ENCODE assay signal across 9 mouse cellular contexts in the genomic region with DNA sequence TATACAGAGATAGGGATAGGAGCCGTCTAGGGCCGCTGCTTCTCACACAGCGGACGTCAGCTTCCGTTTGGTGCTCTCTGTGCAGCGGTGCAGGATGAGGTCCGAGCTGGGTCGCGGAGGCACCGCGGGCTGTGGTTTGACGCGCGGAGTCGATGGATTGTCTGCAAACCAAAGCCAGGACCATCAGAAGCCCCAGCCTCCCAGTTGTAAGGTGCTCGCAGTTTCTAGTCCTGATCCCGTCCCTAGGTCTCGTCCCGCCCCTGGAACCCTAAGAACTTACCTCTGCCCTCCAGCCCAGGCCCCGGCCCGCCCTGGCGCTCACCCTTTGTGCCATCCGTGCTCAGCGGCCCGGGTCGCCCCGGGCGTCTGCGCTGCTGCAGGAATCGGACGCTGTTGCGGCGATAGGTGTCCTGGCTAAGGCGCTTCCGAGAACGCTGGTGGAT. TPM values are rescaled to one million over a fixed set of nuclear protein-coding genes. Genes with fewer than 3 reads are reported as not detected.
DNase-seq lines count a peak whose midpoint lies in the region; ATAC-seq and TF ChIP-seq lines count a peak whose summit lies in the region.
"Had no signal": no experiment of that assay in that cellular context is flagged by ENCODE, and none has a peak within 500 bp of the region (broad histone marks: within the 10 kb centered on the region; RNA-seq: fewer than 3 reads in every experiment).

No protein-coding gene starts in this region.

- DNase-seq in lung, adult 2 months: no peak
- no peak for DNase-seq in lung, postnatal 4 days
- peak; percentile 64 for DNase-seq in forebrain, embryonic 11.5 days (ENCODE audit: low spot score)
- DNase-seq in retina, postnatal 1 day: peak; percentile 40
- DNase-seq in layer of hippocampus, postnatal 10 days (ENCODE audit: low spot score in 2 of 2): no peak
- no peak for DNase-seq in urinary bladder, adult 2 months (ENCODE audit: low spot score)

- peak overlapping the region; percentile 77 for H3K4me2 ChIP-seq in forebrain, embryonic 11.5 days (ENCODE audit: low read depth, low read length, severe bottlenecking)
- peak overlapping the region; percentile 72 for H3K4me2 ChIP-seq in limb, embryonic 13.5 days (replicated peaks)

- H3K9ac ChIP-seq in forebrain, embryonic 11.5 days (ENCODE audit: low read length): peak overlapping the region; percentile 60
- peak overlapping the region; percentile 69 for H3K9ac ChIP-seq in limb, embryonic 13.5 days

- no peaks in the 10 kb centered on the region for H3K9me3 ChIP-seq in forebrain, embryonic 11.5 days (ENCODE audit: control insufficient read depth, low read length)
- H3K9me3 ChIP-seq in limb, embryonic 13.5 days: no peaks in the 10 kb centered on the region

- no peak for TF ChIP-seq CTCF in lung, adult 2 months (IDR thresholded peaks at IDR 0.05; ENCODE audit: insufficient read depth, low read length)

- H3K4me1 ChIP-seq in lung, adult 2 months (ENCODE audit: control insufficient read depth, insufficient read depth, low read length): peaks cover 5% of the 10 kb centered on the region; the same call in 1 of the 2 replicates
- H3K4me1 ChIP-seq in forebrain, embryonic 11.5 days (replicated peaks; ENCODE audit: control insufficient read depth, insufficient read depth, low read length): peaks cover 8% of the 10 kb centered on the region; the same call in 1 of the 2 replicates
- H3K4me1 ChIP-seq in limb, embryonic 13.5 days: peaks cover 17% of the 10 kb centered on the region

- ATAC-seq in forebrain, embryonic 11.5 days (replicated peaks; ENCODE audit: low FRiP score): no peak
- no peak for ATAC-seq in limb, embryonic 13.5 days (ENCODE audit: low FRiP score, low read depth)
- ATAC-seq in erythroid progenitor cell, adult 5-6 weeks (replicated peaks; ENCODE audit: low FRiP score, poor library complexity, severe bottlenecking): no peak

- H3K27me3 ChIP-seq in forebrain, embryonic 11.5 days (ENCODE audit: control insufficient read depth, insufficient read depth, low read length): peaks cover 8% of the 10 kb centered on the region
- H3K27me3 ChIP-seq in limb, embryonic 13.5 days: peaks cover 28% of the 10 kb centered on the region

- TF ChIP-seq POLR2A in lung, adult 2 months (IDR thresholded peaks at IDR 0.05; ENCODE audit: borderline replicate concordance, extremely low read depth, low read depth, low read length): no peak

- no peak overlapping the region for H3K27ac ChIP-seq in forebrain, embryonic 11.5 days (ENCODE audit: low read depth, low read length)
- no peak overlapping the region for H3K27ac ChIP-seq in limb, embryonic 13.5 days

- H3K36me3 ChIP-seq in forebrain, embryonic 11.5 days (ENCODE audit: control insufficient read depth, insufficient read depth, low read length): no peaks in the 10 kb centered on the region; the same call in 1 of the 2 replicates
- peaks cover 14% of the 10 kb centered on the region for H3K36me3 ChIP-seq in limb, embryonic 13.5 days

- 12% methylated on average over 36 of the region's 36 CpGs for WGBS in lung, adult 2 months
- 2% methylated on average over 36 of the region's 36 CpGs for WGBS in forebrain, embryonic 11.5 days
- 2% methylated on average over 36 of the region's 36 CpGs for WGBS in limb, embryonic 13.5 days

- peak overlapping the region; percentile 22 for H3K4me3 ChIP-seq in lung, adult 2 months (replicated peaks; ENCODE audit: extremely low read depth, low read depth, low read length)
- peak overlapping the region; percentile 30 for H3K4me3 ChIP-seq in forebrain, embryonic 11.5 days (ENCODE audit: low read depth, low read length)
- H3K4me3 ChIP-seq in limb, embryonic 13.5 days: peak overlapping the region; percentile 40
- H3K4me3 ChIP-seq: erythroblast, embryonic 14.5 days had no signal

RNA-seq across cellular contexts. Expression of a gene that starts 7.7 kb away (rescaled TPM):
- polyA plus RNA-seq in lung, adult 2 months (2012; rRNA removed): 32.0 and 37.8 TPM in 2 replicates
- 1.3 and 3.0 TPM in 2 replicates for polyA plus RNA-seq in forebrain, embryonic 11.5 days (2014; fragmentation: Nextera tagmentation; extraction: Ambion mirVana)
- polyA plus RNA-seq in limb, embryonic 13.5 days (2015; fragmentation: Nextera tagmentation; extraction: Ambion mirVana): 2.7 and 2.8 TPM in 2 replicates
- 1 to 10 TPM; 5.5 to 5.9 TPM for total RNA-seq in layer of hippocampus, postnatal 10 days (2021)
- polyA plus RNA-seq in urinary bladder, adult 2 months (2012; rRNA removed): 18.8 and 30.3 TPM in 2 replicates
- total RNA-seq in erythroid progenitor cell, adult 5-6 weeks (2015; ENCODE audit: low replicate concordance): 44.0 and 44.4 TPM in 2 replicates
- total RNA-seq in erythroid progenitor cell, adult 5-6 weeks (2017; ENCODE audit: low replicate concordance): 23.7 and 42.1 TPM in 2 replicates

RNA-seq across cellular contexts. Expression of a gene that starts 37.9 kb away (rescaled TPM):
- 5.2 and 5.4 TPM in 2 replicates for polyA plus RNA-seq in lung, adult 2 months (2012; rRNA removed)
- 8.4 and 9.8 TPM in 2 replicates for polyA plus RNA-seq in forebrain, embryonic 11.5 days (2014; fragmentation: Nextera tagmentation; extraction: Ambion mirVana)
- polyA plus RNA-seq in limb, embryonic 13.5 days (2015; fragmentation: Nextera tagmentation; extraction: Ambion mirVana): 11.0 and 11.9 TPM in 2 replicates
- 10 to 100 TPM; 13.1 to 14.7 TPM for total RNA-seq in layer of hippocampus, postnatal 10 days (2021)
- polyA plus RNA-seq in urinary bladder, adult 2 months (2012; rRNA removed): 9.4 and 10.9 TPM in 2 replicates
- total RNA-seq in erythroid progenitor cell, adult 5-6 weeks (2015; ENCODE audit: low replicate concordance): 1.3 TPM in 1 of 2 replicates, not detected in the other
- total RNA-seq in erythroid progenitor cell, adult 5-6 weeks (2017; ENCODE audit: low replicate concordance): 0.53 and 2.7 TPM in 2 replicates

RNA-seq across cellular contexts. Expression of a gene that starts 45.2 kb away (rescaled TPM):
- polyA plus RNA-seq in lung, adult 2 months (2012; rRNA removed): 12.5 and 13.3 TPM in 2 replicates
- polyA plus RNA-seq in forebrain, embryonic 11.5 days (2014; fragmentation: Nextera tagmentation; extraction: Ambion mirVana): 29.1 and 34.7 TPM in 2 replicates
- polyA plus RNA-seq in limb, embryonic 13.5 days (2015; fragmentation: Nextera tagmentation; extraction: Ambion mirVana): 34.2 and 35.1 TPM in 2 replicates
- 10 to 100 TPM; 18.0 to 20.8 TPM for total RNA-seq in layer of hippocampus, postnatal 10 days (2021)
- 14.4 and 18.2 TPM in 2 replicates for polyA plus RNA-seq in urinary bladder, adult 2 months (2012; rRNA removed)
- total RNA-seq in erythroid progenitor cell, adult 5-6 weeks (2015; ENCODE audit: low replicate concordance): 6.7 TPM in 1 of 2 replicates, not detected in the other
- 3.2 TPM in 1 of 2 replicates, not detected in the other for total RNA-seq in erythroid progenitor cell, adult 5-6 weeks (2017; ENCODE audit: low replicate concordance)

Comparison
In these comparisons a context has a peak if more than half of its experiments do, and no peak if none do; other contexts are left out.
1. DNase-seq: peak in forebrain, embryonic 11.5 days (single experiment) and retina, postnatal 1 day (single experiment); none in lung, adult 2 months (single experiment), lung, postnatal 4 days (0 of 2), layer of hippocampus, postnatal 10 days (0 of 2) and urinary bladder, adult 2 months (single experiment).
2. Peak in every context shown above with its lines, with median percentiles within 50 percentile points of each other: H3K4me3 ChIP-seq.